Mouse (Mus musculus) c-Kit-positive CD71-positive TER-119-negative erythroid progenitor cells, embryonic 14.5 days (primary cell): Measurements from ENCODE around the gene Lrpprc.
A peak's percentile ranks its signal among the peaks of the same experiment; 100 is the strongest.

ENCODE experiments used
- DNase-seq: peaks from one replicate; pipeline ENCODE4 v3.0.0-alpha.2; 2013; ENCODE audit warnings: low read depth

Gene Lrpprc

GRCm38 (mm10) chr17:84758971-84759370 lies 31.6 kb downstream of the Lrpprc start:
- no peak for DNase-seq

GRCm38 (mm10) chr17:84758374-84758773 lies 32.2 kb downstream of the Lrpprc start:
- DNase-seq, result no peak

GRCm38 (mm10) chr17:84756090-84756489 lies 34.5 kb downstream of the Lrpprc start:
- peak; percentile 39 for DNase-seq

- no peak for DNase-seq
Observed at GRCm38 (mm10) chr17:84753489-84753888, 37.1 kb downstream of the Lrpprc start.

GRCm38 (mm10) chr17:84752286-84752685 lies 38.3 kb downstream of the Lrpprc start:
- DNase-seq, result no peak

- DNase-seq, result no peak
Observed at GRCm38 (mm10) chr17:84751630-84752191, 38.9 kb downstream of the Lrpprc start.

- DNase-seq, result no peak
Observed at GRCm38 (mm10) chr17:84750130-84750529, 40.5 kb downstream of the Lrpprc start.

- DNase-seq, result no peak
Observed at GRCm38 (mm10) chr17:84749297-84749696, 41.3 kb downstream of the Lrpprc start.

- no peak for DNase-seq
Observed at GRCm38 (mm10) chr17:84748152-84748682, 42.4 kb downstream of the Lrpprc start.

GRCm38 (mm10) chr17:84747212-84747611 lies 43.4 kb downstream of the Lrpprc start:
- DNase-seq, result no peak

- DNase-seq, result no peak
Observed at GRCm38 (mm10) chr17:84745001-84745400, 45.6 kb downstream of the Lrpprc start.

GRCm38 (mm10) chr17:84744256-84744655 lies 46.3 kb downstream of the Lrpprc start:
- DNase-seq, result no peak

GRCm38 (mm10) chr17:84738073-84738797 lies 52.4 kb downstream of the Lrpprc start:
- DNase-seq, result no peak

GRCm38 (mm10) chr17:84736719-84737118 lies 53.9 kb downstream of the Lrpprc start:
- no peak for DNase-seq

GRCm38 (mm10) chr17:84732612-84733011 lies 58.0 kb downstream of the Lrpprc start:
- DNase-seq, result no peak

- DNase-seq, result no peak
Observed at GRCm38 (mm10) chr17:84731361-84731760, 59.2 kb downstream of the Lrpprc start.

GRCm38 (mm10) chr17:84729140-84729539 lies 61.4 kb downstream of the Lrpprc start:
- no peak for DNase-seq

- peak; percentile 57 for DNase-seq
Observed at GRCm38 (mm10) chr17:84728201-84728911, 62.2 kb downstream of the Lrpprc start.

- DNase-seq, result no peak
Observed at GRCm38 (mm10) chr17:84725163-84725562, 65.4 kb downstream of the Lrpprc start.

GRCm38 (mm10) chr17:84724028-84724427 lies 66.6 kb downstream of the Lrpprc start:
- no peak for DNase-seq

- DNase-seq, result no peak
Observed at GRCm38 (mm10) chr17:84719105-84719504, 71.5 kb downstream of the Lrpprc start.

GRCm38 (mm10) chr17:84717416-84717815 lies 73.2 kb downstream of the Lrpprc start:
- DNase-seq, result no peak
